Mouse (Mus musculus) embryonic facial prominence, embryonic 10.5 days (tissue): ENCODE measurements around the gene Fam124a. TPM values are rescaled to one million over a fixed set of nuclear protein-coding genes. Genes with fewer than 3 reads are reported as not detected.

Source experiments
- DNase-seq: peaks from one replicate; pipeline ENCODE4 v3.0.0-alpha.2; 2017; ENCODE audit warnings: low spot score
- H3K27ac ChIP-seq: fragments of 300-500 bp; sonication (generic); replicated peaks from 2 replicates; pipeline ENCODE4 v1.5.1; 2016; ENCODE audit warnings: mild to moderate bottlenecking
- H3K27me3 ChIP-seq: fragments of 300-500 bp; sonication (generic); replicated peaks from 2 replicates; pipeline ENCODE4 v1.6.1; 2016; ENCODE audit warnings: low read depth, mild to moderate bottlenecking; ENCODE audit not compliant: poor library complexity, severe bottlenecking
- H3K36me3 ChIP-seq: fragments of 300-500 bp; sonication (generic); replicated peaks from 2 replicates; pipeline ENCODE4 v1.6.1; 2016; ENCODE audit warnings: mild to moderate bottlenecking, moderate library complexity
- H3K4me1 ChIP-seq: fragments of 300-500 bp; sonication (generic); 2 replicates; pipeline ENCODE4 v1.6.1; 2016
- H3K4me3 ChIP-seq: fragments of 300-500 bp; sonication (generic); 2 replicates; pipeline ENCODE4 v1.5.1; 2016; ENCODE audit warnings: mild to moderate bottlenecking, moderate library complexity
- H3K9me3 ChIP-seq: fragments of 300-500 bp; sonication (generic); 2 replicates; pipeline ENCODE4 v1.6.1; 2016; ENCODE audit warnings: mild to moderate bottlenecking
- WGBS: fragments of 180-500 bp; shearing (Covaris S2); methylation state at CpG from one replicate; pipeline ENCODE4 v1.1.7; 2016; 5-methylcytosine and 5-hydroxymethylcytosine counted together
- polyA plus RNA-seq: library from polyadenylated mRNA; unstranded; fragments of >200 nt; fragmentation: Nextera tagmentation; extraction: Ambion mirVana; gene quantifications from 2 replicates; pipeline ENCODE4 v1.2.1, GENCODE M21; 2016

Fam124a gene
- polyA plus RNA-seq, result 1.6 and 2.8 TPM in 2 replicates

GRCm38 (mm10) chr14:62555309-62555829 lies at the start of gene Fam124a:
Gene Fam124a (plus strand): TSS chr14:62555737.
- Histone ChIP-seq H3K36me3 (no peaks in the 10 kb centered on the region), H3K4me3 (peak within 1 kb of the TSS; percentile 75), H3K4me1 (peaks cover 16% of the 10 kb centered on the region), H3K27me3 (peaks cover 56% of the 10 kb centered on the region), H3K27ac (peak within 1 kb of the TSS; percentile 80), H3K9me3 (no peaks in the 10 kb centered on the region)
- peak; percentile 81 for DNase-seq
- WGBS, result 1% methylated on average over 51 of the region's 51 CpGs

GRCm38 (mm10) chr14:62506261-62506660 lies 49.3 kb upstream of the Fam124a start:
- 91% methylated on average over 3 of the region's 3 CpGs for WGBS
- no peak for DNase-seq
- no peaks in the 10 kb centered on the region for H3K4me1 ChIP-seq
- H3K27me3 ChIP-seq, result no peaks in the 10 kb centered on the region
- H3K9me3 ChIP-seq, result no peaks in the 10 kb centered on the region
- no peak overlapping the region for H3K4me3 ChIP-seq
- no peaks in the 10 kb centered on the region for H3K36me3 ChIP-seq
- H3K27ac ChIP-seq, result no peak overlapping the region

- Histone ChIP-seq H3K27me3 (no peaks in the 10 kb centered on the region), H3K4me1 (peaks cover 11% of the 10 kb centered on the region), H3K36me3 (no peaks in the 10 kb centered on the region), H3K9me3 (no peaks in the 10 kb centered on the region), H3K27ac (no peak overlapping the region), H3K4me3 (no peak overlapping the region)
- 81% methylated on average over 3 of the region's 3 CpGs for WGBS
- no peak for DNase-seq
Measured at GRCm38 (mm10) chr14:62509350-62509749, 46.2 kb upstream of the Fam124a start.

GRCm38 (mm10) chr14:62512845-62513244 lies 42.7 kb upstream of the Fam124a start:
- peaks cover 11% of the 10 kb centered on the region for H3K4me1 ChIP-seq
- H3K27me3 ChIP-seq, result no peaks in the 10 kb centered on the region
- WGBS, result 73% methylated on average over 1 of the region's 1 CpGs
- no peak for DNase-seq
- no peaks in the 10 kb centered on the region for H3K36me3 ChIP-seq
- no peak overlapping the region for H3K27ac ChIP-seq
- H3K9me3 ChIP-seq, result no peaks in the 10 kb centered on the region
- H3K4me3 ChIP-seq, result no peak overlapping the region

GRCm38 (mm10) chr14:62530951-62531350 lies 24.6 kb upstream of the Fam124a start:
- Histone ChIP-seq H3K9me3 (no peaks in the 10 kb centered on the region), H3K27me3 (no peaks in the 10 kb centered on the region), H3K4me1 (no peaks in the 10 kb centered on the region), H3K27ac (no peak overlapping the region), H3K4me3 (no peak overlapping the region), H3K36me3 (no peaks in the 10 kb centered on the region)
- DNase-seq, result no peak
- WGBS, result 77% methylated on average over 2 of the region's 2 CpGs

- 71% methylated on average over 5 of the region's 5 CpGs for WGBS
- Histone ChIP-seq H3K27me3 (no peaks in the 10 kb centered on the region), H3K36me3 (no peaks in the 10 kb centered on the region), H3K27ac (no peak overlapping the region), H3K4me1 (no peaks in the 10 kb centered on the region), H3K9me3 (no peaks in the 10 kb centered on the region), H3K4me3 (no peak overlapping the region)
- DNase-seq, result no peak
Measured at GRCm38 (mm10) chr14:62536127-62536526, 19.4 kb upstream of the Fam124a start.

GRCm38 (mm10) chr14:62536988-62537387 lies 18.5 kb upstream of the Fam124a start:
- WGBS, result 84% methylated on average over 5 of the region's 5 CpGs

GRCm38 (mm10) chr14:62539834-62540233 lies 15.7 kb upstream of the Fam124a start:
- H3K9me3 ChIP-seq, result no peaks in the 10 kb centered on the region
- DNase-seq, result no peak
- no peaks in the 10 kb centered on the region for H3K4me1 ChIP-seq
- H3K36me3 ChIP-seq, result no peaks in the 10 kb centered on the region
- H3K27ac ChIP-seq, result no peak overlapping the region
- H3K27me3 ChIP-seq, result no peaks in the 10 kb centered on the region
- H3K4me3 ChIP-seq, result no peak overlapping the region
- 89% methylated on average over 3 of the region's 3 CpGs for WGBS

More at GRCm38 (mm10) chr14:62536988-62537387, 18.5 kb upstream of the Fam124a start:
- Histone ChIP-seq H3K4me3 (no peak overlapping the region), H3K27me3 (no peaks in the 10 kb centered on the region), H3K9me3 (no peaks in the 10 kb centered on the region), H3K36me3 (no peaks in the 10 kb centered on the region), H3K4me1 (no peaks in the 10 kb centered on the region), H3K27ac (no peak overlapping the region)
- DNase-seq, result no peak

GRCm38 (mm10) chr14:62541751-62542150 lies 13.8 kb upstream of the Fam124a start:
- Histone ChIP-seq H3K36me3 (no peaks in the 10 kb centered on the region), H3K4me1 (no peaks in the 10 kb centered on the region), H3K27me3 (no peaks in the 10 kb centered on the region), H3K9me3 (no peaks in the 10 kb centered on the region), H3K4me3 (no peak overlapping the region), H3K27ac (no peak overlapping the region)
- DNase-seq, result no peak
- WGBS, result 86% methylated on average over 1 of the region's 1 CpGs

GRCm38 (mm10) chr14:62546296-62546695 lies 9.2 kb upstream of the Fam124a start:
- H3K27me3 ChIP-seq, result no peaks in the 10 kb centered on the region
- no peak overlapping the region for H3K27ac ChIP-seq
- no peak overlapping the region for H3K4me3 ChIP-seq
- H3K36me3 ChIP-seq, result no peaks in the 10 kb centered on the region
- WGBS, result 83% methylated on average over 6 of the region's 6 CpGs
- no peaks in the 10 kb centered on the region for H3K9me3 ChIP-seq
- H3K4me1 ChIP-seq, result no peaks in the 10 kb centered on the region
- no peak for DNase-seq

GRCm38 (mm10) chr14:62546746-62547145 lies 8.8 kb upstream of the Fam124a start:
- DNase-seq, result no peak
- no peak overlapping the region for H3K27ac ChIP-seq
- H3K27me3 ChIP-seq, result no peaks in the 10 kb centered on the region
- H3K9me3 ChIP-seq, result no peaks in the 10 kb centered on the region
- no peaks in the 10 kb centered on the region for H3K36me3 ChIP-seq
- WGBS, result 59% methylated on average over 4 of the region's 4 CpGs
- no peak overlapping the region for H3K4me3 ChIP-seq
- H3K4me1 ChIP-seq, result no peaks in the 10 kb centered on the region

- H3K27ac ChIP-seq, result no peak overlapping the region
- H3K4me1 ChIP-seq, result peaks cover under 1% of the 10 kb centered on the region
Measured at GRCm38 (mm10) chr14:62550121-62550520, 5.4 kb upstream of the Fam124a start.

GRCm38 (mm10) chr14:62552771-62553170 lies 2.8 kb upstream of the Fam124a start:
- DNase-seq, result no peak
- WGBS, result 86% methylated on average over 4 of the region's 4 CpGs
- H3K27me3 ChIP-seq, result peaks cover 45% of the 10 kb centered on the region

More at GRCm38 (mm10) chr14:62550121-62550520, 5.4 kb upstream of the Fam124a start:
- peaks cover 20% of the 10 kb centered on the region for H3K27me3 ChIP-seq
- H3K9me3 ChIP-seq, result no peaks in the 10 kb centered on the region
- no peaks in the 10 kb centered on the region for H3K36me3 ChIP-seq
- no peak overlapping the region for H3K4me3 ChIP-seq
- WGBS, result 56% methylated on average over 4 of the region's 4 CpGs
- DNase-seq, result no peak

More at GRCm38 (mm10) chr14:62552771-62553170, 2.8 kb upstream of the Fam124a start:
- Histone ChIP-seq H3K36me3 (no peaks in the 10 kb centered on the region), H3K4me1 (peaks cover 16% of the 10 kb centered on the region), H3K4me3 (no peak overlapping the region), H3K9me3 (no peaks in the 10 kb centered on the region), H3K27ac (no peak overlapping the region)
